Mouse (Mus musculus) liver, embryonic 13.5 days (tissue): Measurements from ENCODE around the gene Tex14. TPM values are rescaled to one million over a fixed set of nuclear protein-coding genes. Genes with fewer than 3 reads are reported as not detected.

Experiments used
- ATAC-seq: fragments of 200-750 bp; cut with Nextera tagmentation; 2 replicates; pipeline ENCODE4 v1.8.0; 2017; ENCODE audit warnings: low read depth, mild to moderate bottlenecking, moderate number of reproducible peaks, moderate library complexity
- DNase-seq: peaks from one replicate; pipeline ENCODE4 v3.0.0; 2022
- H3K27ac ChIP-seq: fragments of 300-500 bp; sonication (generic); 2 replicates; pipeline ENCODE4 v1.5.1; 2015; ENCODE audit warnings: moderate library complexity, mild to moderate bottlenecking, inconsistent platforms
- H3K27me3 ChIP-seq: fragments of 300-500 bp; sonication (generic); 2 replicates; pipeline ENCODE4 v1.6.1; 2015; ENCODE audit warnings: mild to moderate bottlenecking, inconsistent platforms
- H3K36me3 ChIP-seq: fragments of 300-500 bp; sonication (generic); 2 replicates; pipeline ENCODE4 v1.6.1; 2015; ENCODE audit warnings: mild to moderate bottlenecking, inconsistent platforms
- H3K4me1 ChIP-seq: fragments of 300-500 bp; sonication (generic); replicated peaks from 2 replicates; pipeline ENCODE4 v1.6.1; 2015; ENCODE audit warnings: inconsistent platforms
- H3K4me2 ChIP-seq: fragments of 300-500 bp; sonication (generic); 2 replicates; pipeline ENCODE4 v1.6.1; 2015; ENCODE audit warnings: inconsistent platforms, mild to moderate bottlenecking, moderate library complexity
- H3K4me3 ChIP-seq: fragments of 300-500 bp; sonication (generic); replicated peaks from 2 replicates; pipeline ENCODE4 v1.5.1; 2015; ENCODE audit warnings: mild to moderate bottlenecking, inconsistent platforms
- H3K9ac ChIP-seq: fragments of 300-500 bp; sonication (generic); 2 replicates; pipeline ENCODE4 v1.6.1; 2015; ENCODE audit warnings: mild to moderate bottlenecking, inconsistent platforms
- H3K9me3 ChIP-seq: fragments of 300-500 bp; sonication (generic); replicated peaks from 2 replicates; pipeline ENCODE4 v1.6.1; 2016; ENCODE audit warnings: inconsistent platforms
- WGBS: fragments of 180-500 bp; shearing (Covaris S2); methylation state at CpG from one replicate; pipeline ENCODE4 v1.1.7; 2015; ENCODE audit not compliant: insufficient replicate concordance; 5-methylcytosine and 5-hydroxymethylcytosine counted together
- polyA plus RNA-seq: library from polyadenylated mRNA; unstranded; fragments of >200 nt; fragmentation: Nextera tagmentation; extraction: Ambion mirVana; gene quantifications from 2 replicates; pipeline ENCODE4 v1.2.1, GENCODE M21; 2015

The Tex14 gene
- polyA plus RNA-seq, 1 experiment from 2014 or later: 0.10 TPM

- H3K9me3 ChIP-seq: no peaks in the 10 kb centered on the region
- peaks cover 16% of the 10 kb centered on the region for H3K4me1 ChIP-seq
- H3K9ac ChIP-seq: no peak overlapping the region
- no peak overlapping the region for H3K4me3 ChIP-seq
- no peak for ATAC-seq
- WGBS: 86% methylated on average over 10 of the region's 10 CpGs
- H3K27me3 ChIP-seq: no peaks in the 10 kb centered on the region
- H3K4me2 ChIP-seq: no peak overlapping the region
- H3K27ac ChIP-seq: no peak overlapping the region
- H3K36me3 ChIP-seq: peaks cover 89% of the 10 kb centered on the region
- no peak for DNase-seq
Measured at GRCm38 (mm10) chr11:87600322-87600853, 195.5 kb downstream of the Tex14 start.

- Histone ChIP-seq H3K4me2 (no peak overlapping the region), H3K4me1 (no peaks in the 10 kb centered on the region), H3K4me3 (no peak overlapping the region), H3K27me3 (no peaks in the 10 kb centered on the region), H3K27ac (no peak overlapping the region), H3K36me3 (peaks cover 97% of the 10 kb centered on the region), H3K9ac (no peak overlapping the region), H3K9me3 (no peaks in the 10 kb centered on the region)
- ATAC-seq: no peak
- WGBS: 87% methylated on average over 9 of the region's 9 CpGs
- no peak for DNase-seq
Measured at GRCm38 (mm10) chr11:87602234-87602633, 197.4 kb downstream of the Tex14 start.

DNA sequence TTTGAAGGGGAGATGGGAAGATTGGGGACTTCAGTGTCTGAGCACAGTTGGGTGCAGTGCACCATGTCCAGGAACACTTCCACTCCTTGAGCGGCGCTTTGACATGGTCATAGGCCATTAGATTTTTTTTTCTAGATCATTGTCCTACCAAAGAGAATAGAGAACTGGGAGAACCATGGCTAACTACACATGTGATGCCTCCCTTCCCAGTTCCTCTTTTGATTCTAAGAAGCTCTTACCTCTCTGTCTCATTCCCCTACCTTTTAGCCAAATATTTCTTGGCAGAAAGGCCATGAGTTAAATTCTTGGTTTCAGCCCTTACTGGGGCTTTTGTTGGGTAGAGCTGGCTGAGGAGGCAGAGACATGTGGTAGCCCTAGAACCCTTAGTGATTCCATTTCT is 198.7 kb downstream of the Tex14 start:
- H3K27ac ChIP-seq: no peak overlapping the region
- no peak overlapping the region for H3K4me3 ChIP-seq
- H3K36me3 ChIP-seq: peaks cover 96% of the 10 kb centered on the region
- ATAC-seq: no peak
- H3K4me2 ChIP-seq: no peak overlapping the region
- H3K4me1 ChIP-seq: no peaks in the 10 kb centered on the region
- DNase-seq: no peak
- H3K9me3 ChIP-seq: no peaks in the 10 kb centered on the region
- no peak overlapping the region for H3K9ac ChIP-seq
- no peaks in the 10 kb centered on the region for H3K27me3 ChIP-seq
- 90% methylated on average over 2 of the region's 2 CpGs for WGBS

Other genes with a start within 250 kb of the Tex14 start
- gene Ppm1e, start 46.0 kb upstream of the Tex14 start, polyA plus RNA-seq: 1.8 and 2.3 TPM in 2 replicates
- 5.0 and 5.6 TPM in 2 replicates for gene Rad51c, start 111 bp upstream of the Tex14 start, polyA plus RNA-seq
- gene Gm11492, start 161.6 kb downstream of the Tex14 start, polyA plus RNA-seq: not detected in 2 replicates
- 11.2 and 14.9 TPM in 2 replicates for gene Sept4, start 163.8 kb downstream of the Tex14 start, polyA plus RNA-seq
- 9.4 and 12.2 TPM in 2 replicates for gene Mtmr4, start 187.1 kb downstream of the Tex14 start, polyA plus RNA-seq
- gene Hsf5, start 212.1 kb downstream of the Tex14 start, polyA plus RNA-seq: 0.03 TPM in 1 of 2 replicates, not detected in the other